Mouse (Mus musculus) embryonic stem cell, embryonic (primary cell): ENCODE results near the gene Syne2.

ENCODE experiments used
- CTCF ChIA-PET, 4 experiments: fragments of 300-600 bp in 2 of 4; fragments of 350-600 bp in 2 of 4; sonication (Branson Sonifier 250); formaldehyde crosslinking; loops; one replicate each; lab custom pipeline; 2022; ENCODE audit warnings: inconsistent platforms in 2 of 4; lab: Charles Lee
- POLR2A ChIA-PET, 4 experiments: fragments of 300-600 bp in 2 of 4; fragments of 350-600 bp in 2 of 4; sonication (Branson Sonifier 250); formaldehyde crosslinking; loops; one replicate each; lab custom pipeline; 2022; ENCODE audit warnings: antibody characterized with exemption in 4 of 4, inconsistent platforms in 1 of 4; lab: Charles Lee

The Syne2 gene

GRCm38 (mm10) chr12:75891206-75891605 is 73.3 kb downstream of the Syne2 start:
- CTCF ChIA-PET: no interaction called here

DNA sequence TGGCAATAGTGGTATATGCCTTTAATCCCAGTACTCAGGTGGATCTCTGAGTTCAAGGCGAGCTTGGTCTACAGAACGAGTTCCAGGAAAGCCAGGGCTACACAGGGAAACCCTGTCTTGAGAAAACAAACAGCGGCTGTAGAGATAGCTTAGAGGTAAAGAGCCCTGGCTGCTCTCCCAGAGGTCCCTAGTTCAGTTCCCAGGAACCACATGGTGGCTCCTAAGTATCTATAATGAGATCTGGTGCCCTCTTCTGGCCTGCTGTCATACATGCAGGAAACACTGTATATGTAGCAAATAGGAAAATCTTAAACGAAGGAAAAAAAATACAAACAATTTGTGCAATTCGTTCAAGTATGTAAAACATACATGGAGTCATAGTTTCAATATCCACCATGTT is 75.5 kb downstream of the Syne2 start:
- ChIA-PET CTCF (interaction anchor here in 2 of 4 experiments (0.9 to 2.6 kb wide), 9 partner anchors 15 to 448 kb away, joined by 3 to 13 read pairs (median 3); partner anchors contain the start of gene Esr2 (in 1 of the 2)), POLR2A (interaction anchor here in 1 of 4 experiments (1.1 kb wide), 1 partner anchor 74 kb away, joined by 5 read pairs; no protein-coding TSS in a partner anchor)

More at GRCm38 (mm10) chr12:75891206-75891605, 73.3 kb downstream of the Syne2 start:
- POLR2A ChIA-PET: no interaction called here

DNA sequence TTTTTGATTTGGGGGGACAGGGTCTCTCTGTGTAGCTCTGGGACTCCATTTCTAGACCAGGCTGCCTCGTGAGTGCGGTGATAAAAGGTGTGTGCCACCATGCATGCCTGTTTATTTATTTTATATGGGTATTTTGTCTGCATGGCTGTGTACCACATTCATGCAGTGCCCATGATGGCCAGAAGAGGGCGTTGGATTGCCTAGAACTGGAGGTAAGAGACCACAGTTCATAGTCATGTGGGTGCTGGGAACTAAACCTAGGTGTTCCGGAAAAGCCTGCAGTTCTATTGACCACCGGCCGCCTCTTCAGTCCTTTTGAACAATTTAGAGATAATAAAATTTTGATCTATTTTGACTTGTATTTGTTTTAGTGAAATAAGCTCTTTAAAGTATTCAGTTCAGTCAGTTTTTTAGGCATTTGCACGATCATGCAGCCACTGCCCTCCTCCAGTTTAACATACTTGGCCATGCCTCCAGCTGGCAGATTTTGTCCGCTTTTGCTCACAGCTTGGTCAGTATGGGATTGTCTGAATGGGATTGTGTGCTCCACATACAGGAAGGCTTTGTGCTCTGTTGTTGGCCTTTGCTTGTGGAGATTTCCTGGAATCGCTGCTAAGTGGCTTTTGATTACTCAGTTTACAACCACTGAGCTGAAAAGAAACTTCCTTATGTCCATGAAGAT is 76.5 kb downstream of the Syne2 start:
- CTCF ChIA-PET: interaction anchor here (0.6 to 2.6 kb wide), 17 partner anchors 16 to 447 kb away, joined by 3 to 13 read pairs (median 3); partner anchors contain the start of gene Esr2 (in 1 of the 4)

GRCm38 (mm10) chr12:75894998-75895331 is 77.0 kb downstream of the Syne2 start:
- ChIA-PET CTCF (interaction anchor here (0.6 to 2.6 kb wide), 11 partner anchors 16 to 301 kb away, joined by 3 to 13 read pairs (median 3); no protein-coding TSS in a partner anchor), POLR2A (interaction anchor here in 1 of 4 experiments (0.7 kb wide), 1 partner anchor 23 kb away, joined by 3 read pairs; no protein-coding TSS in a partner anchor)

More for the DNA sequence above, 76.5 kb downstream of the Syne2 start:
- POLR2A ChIA-PET: interaction anchor here in 1 of 4 experiments (0.7 to 1.1 kb wide), 2 partner anchors 23 to 75 kb away, joined by 3 to 5 read pairs; no protein-coding TSS in a partner anchor

GRCm38 (mm10) chr12:75897793-75898192 is 79.9 kb downstream of the Syne2 start:
- ChIA-PET POLR2A (no interaction called here), CTCF (no interaction called here)

DNA sequence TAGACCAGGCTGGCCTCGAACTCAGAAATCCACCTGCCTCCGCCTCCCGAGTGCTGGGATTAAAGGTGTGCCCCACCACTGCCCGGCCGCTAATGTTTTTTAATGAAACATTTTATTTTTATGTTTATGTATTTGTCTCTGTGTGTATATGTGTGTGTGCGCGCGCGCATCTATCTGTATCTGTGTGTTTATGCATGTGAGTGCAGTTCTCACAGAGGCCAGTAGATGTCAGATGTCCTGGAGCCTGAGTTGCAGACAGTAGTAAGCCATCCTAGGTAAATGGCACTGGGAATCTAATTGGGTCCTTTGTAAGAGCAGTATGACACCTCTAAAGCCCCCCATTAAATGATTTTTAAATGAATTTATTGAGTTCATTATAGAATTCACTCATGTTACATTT is 83.8 kb downstream of the Syne2 start:
- ChIA-PET CTCF (no interaction called here), POLR2A (no interaction called here)

DNA sequence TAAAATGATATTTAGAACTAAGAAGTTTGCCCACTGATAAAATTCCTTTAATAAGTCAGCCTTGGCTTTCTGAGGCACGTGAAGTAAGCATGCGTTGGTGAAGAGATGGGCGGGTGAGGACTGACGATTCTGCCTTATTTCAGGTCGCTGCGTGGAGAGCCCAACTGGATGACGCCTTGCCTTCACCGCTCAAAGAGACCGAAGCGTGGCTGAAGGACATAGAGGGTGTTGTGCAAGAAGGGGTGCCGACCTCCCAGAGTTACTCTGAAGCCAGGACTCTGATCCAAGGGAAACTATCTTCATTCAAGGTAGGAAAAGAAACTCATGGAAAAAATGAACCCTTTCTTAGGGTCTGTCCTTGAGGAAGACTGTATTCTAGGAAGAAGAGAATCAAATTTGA is 86.1 kb downstream of the Syne2 start:
- ChIA-PET POLR2A (no interaction called here), CTCF (no interaction called here)

DNA sequence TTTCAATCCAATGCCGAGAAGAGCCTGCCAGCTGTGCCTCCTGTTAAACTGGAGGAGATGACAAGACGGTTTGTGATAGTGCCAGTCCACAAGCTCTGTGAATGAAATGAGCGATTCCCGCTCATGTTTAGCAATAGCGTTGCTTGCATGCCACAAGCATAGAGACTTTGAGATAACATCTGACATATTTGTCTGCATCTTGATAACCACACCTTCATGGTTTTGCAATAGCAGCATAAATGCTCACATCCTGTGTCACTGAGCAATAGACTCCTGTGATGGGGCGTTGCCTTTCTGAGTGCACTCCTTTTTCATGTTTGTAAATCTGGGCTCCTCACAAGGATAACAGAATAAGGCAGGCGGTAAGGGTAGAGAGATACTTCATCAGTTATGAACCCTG is 87.4 kb downstream of the Syne2 start:
- CTCF ChIA-PET: no interaction called here
- POLR2A ChIA-PET: no interaction called here

DNA sequence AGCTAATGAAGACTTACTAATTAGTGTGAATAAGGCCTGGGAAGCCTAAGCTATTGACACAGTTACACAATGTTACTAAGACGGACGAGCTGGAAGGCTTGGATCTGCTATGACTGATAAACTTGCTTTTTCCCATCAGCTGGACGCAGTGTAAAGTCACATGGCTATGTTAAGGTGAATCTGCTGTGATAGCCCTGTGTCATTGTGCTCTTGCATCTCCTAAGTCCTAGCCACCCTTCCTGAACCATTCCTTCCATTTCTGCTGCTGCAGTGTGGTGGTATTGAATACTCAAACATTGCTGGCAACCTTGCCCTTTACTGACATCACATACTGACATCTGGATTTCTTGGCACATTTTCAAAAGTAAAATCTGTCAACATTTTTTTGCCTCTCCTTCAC is 90.5 kb downstream of the Syne2 start:
- ChIA-PET POLR2A (no interaction called here), CTCF (no interaction called here)

DNA sequence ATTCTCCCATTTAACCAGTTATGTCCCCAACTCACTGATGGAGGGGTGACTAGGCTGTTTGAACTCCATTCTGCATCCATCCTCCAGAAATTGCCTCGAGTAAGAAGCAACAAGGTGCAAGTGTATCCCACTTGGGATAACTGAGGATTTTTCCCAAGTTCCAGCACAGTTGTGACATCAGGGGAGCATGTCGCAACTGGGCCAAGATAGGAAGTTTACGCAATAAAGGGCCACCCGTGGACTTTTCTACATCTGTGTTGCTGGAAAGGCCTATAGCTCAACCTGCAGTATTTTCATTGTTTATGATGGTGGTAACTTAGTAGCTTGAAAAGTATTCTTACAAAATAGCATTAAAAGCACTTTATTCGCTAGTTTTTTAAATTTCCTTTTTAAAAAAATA is 97.8 kb downstream of the Syne2 start:
- POLR2A ChIA-PET: interaction anchor here in 1 of 4 experiments (1.4 kb wide), 1 partner anchor 10 kb away, joined by 3 read pairs; no protein-coding TSS in a partner anchor

DNA sequence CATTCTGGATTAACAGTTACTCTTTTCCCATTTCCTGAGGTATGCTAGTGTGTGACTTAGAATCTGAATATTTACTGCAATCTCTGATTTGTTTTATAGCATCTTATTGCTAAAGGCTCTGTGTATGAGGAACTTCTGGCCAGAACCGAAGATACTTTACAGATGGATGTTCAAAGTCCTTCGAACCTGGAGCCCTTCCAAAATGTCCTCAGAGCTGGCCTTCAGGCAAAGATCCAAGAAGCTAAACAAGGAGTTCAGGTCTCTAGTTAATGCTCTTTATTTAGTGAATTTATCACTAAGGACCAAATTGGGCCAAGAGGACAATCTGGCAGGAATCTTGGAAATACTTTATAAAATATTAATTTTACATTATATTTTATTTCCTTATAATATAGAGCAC is 100.5 kb downstream of the Syne2 start:
- ChIA-PET POLR2A (interaction anchor here in 2 of 4 experiments (0.9 to 1.3 kb wide), 2 partner anchors 9 to 33 kb away, joined by 3 to 4 read pairs; no protein-coding TSS in a partner anchor), CTCF (interaction anchor here (0.5 to 1.6 kb wide), 16 partner anchors 24 to 577 kb away, joined by 3 to 13 read pairs (median 4); no protein-coding TSS in a partner anchor)

More for the DNA sequence above, 97.8 kb downstream of the Syne2 start:
- CTCF ChIA-PET: no interaction called here

DNA sequence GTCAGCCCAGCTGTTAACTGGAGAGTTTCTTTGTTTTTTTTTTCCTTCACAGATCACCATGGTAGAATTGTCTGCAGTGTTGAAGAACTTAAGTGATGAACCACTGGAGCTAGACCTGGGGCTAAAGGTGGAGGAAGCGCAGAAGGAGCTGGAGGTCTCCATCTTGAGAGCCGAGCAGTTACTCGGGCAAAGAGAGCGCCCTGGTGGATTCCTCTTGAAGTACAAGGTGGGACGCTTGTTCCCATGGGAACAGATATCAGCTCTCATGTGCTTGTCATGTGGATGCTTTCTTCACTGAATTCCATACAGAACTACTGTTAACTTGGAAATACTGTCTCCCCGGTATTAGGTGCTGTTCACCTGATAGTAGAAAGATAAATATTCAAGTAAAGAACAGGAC is 101.0 kb downstream of the Syne2 start:
- ChIA-PET POLR2A (interaction anchor here (0.7 to 1.3 kb wide), 4 partner anchors 9 to 114 kb away, joined by 3 to 4 read pairs (median 3); no protein-coding TSS in a partner anchor), CTCF (interaction anchor here (0.5 to 1.6 kb wide), 19 partner anchors 24 to 577 kb away, joined by 3 to 13 read pairs (median 4); no protein-coding TSS in a partner anchor)

GRCm38 (mm10) chr12:75922900-75923299 is 105.0 kb downstream of the Syne2 start:
- ChIA-PET POLR2A (no interaction called here), CTCF (interaction anchor here in 1 of 4 experiments (0.6 kb wide), 1 partner anchor 214 kb away, joined by 3 read pairs; no protein-coding TSS in a partner anchor)

DNA sequence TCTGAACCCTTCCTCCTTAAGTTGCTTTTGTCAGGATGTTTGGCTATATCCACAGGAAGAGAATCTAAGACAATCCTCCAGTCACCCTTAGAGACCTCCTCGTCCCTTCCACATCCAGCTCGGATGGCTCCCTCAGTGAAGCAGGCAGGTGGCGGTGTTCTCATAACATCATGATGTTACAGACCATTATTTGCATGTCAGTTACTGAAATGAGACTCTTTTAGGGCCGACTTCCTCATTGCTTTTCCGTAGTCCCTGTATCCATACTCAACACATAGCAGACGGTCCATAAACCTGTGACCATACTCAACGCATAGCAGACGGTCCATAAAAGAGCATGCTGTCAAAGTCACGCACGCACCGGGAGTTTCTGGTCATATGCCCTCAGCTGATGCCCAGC is 106.9 kb downstream of the Syne2 start:
- ChIA-PET CTCF (interaction anchor here in 3 of 4 experiments (0.6 to 1.4 kb wide), 3 partner anchors 31 to 1206 kb away, joined by 3 read pairs; no protein-coding TSS in a partner anchor), POLR2A (no interaction called here)

DNA sequence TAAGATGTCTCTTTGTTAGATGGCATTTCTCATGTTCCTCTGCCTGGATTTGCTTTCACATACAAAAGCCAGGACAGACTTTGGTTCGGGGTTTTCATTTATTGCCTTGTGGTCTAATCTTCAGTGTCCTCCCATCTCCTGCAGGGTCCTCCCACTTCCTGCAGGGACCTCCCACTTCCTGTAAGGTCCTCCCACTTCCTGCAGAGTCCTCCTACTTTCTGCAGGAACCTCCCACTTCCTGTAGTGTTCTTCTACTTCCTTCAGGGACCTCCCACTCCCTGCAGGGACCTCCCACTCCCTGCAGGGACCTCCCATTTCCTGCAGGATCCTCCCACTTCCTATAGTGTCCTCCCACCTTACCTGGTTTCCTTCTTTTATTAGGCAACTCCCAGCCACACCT is 109.7 kb downstream of the Syne2 start:
- ChIA-PET POLR2A (interaction anchor here in 1 of 4 experiments (1.0 kb wide), 1 partner anchor 9 kb away, joined by 4 read pairs; no protein-coding TSS in a partner anchor), CTCF (interaction anchor here in 1 of 4 experiments (0.6 kb wide), 1 partner anchor 14 kb away, joined by 3 read pairs; no protein-coding TSS in a partner anchor)

- ChIA-PET POLR2A (no interaction called here), CTCF (interaction anchor here in 1 of 4 experiments (1.0 kb wide), 1 partner anchor 18 kb away, joined by 3 read pairs; no protein-coding TSS in a partner anchor)
Observed at GRCm38 (mm10) chr12:75933561-75933960, 115.6 kb downstream of the Syne2 start.

DNA sequence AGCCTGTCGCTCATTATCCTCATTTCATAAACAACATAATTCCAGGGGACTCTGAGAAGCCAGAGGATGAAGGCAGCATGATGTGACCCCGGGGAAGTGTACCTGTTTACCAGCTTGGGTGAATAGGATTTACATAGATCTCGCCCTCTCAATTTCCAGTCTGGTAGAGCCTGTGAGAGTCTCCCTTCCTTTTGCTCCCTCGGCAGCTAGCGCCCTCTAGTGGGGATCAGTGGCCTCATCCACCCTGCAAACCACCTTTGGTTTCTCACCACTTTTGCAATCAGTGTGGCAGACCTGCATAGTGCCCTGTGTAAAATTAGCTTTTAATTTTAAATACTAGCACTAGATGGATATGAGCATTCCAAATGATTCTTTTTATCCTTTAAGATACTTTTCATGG is 133.4 kb downstream of the Syne2 start:
- CTCF ChIA-PET: interaction anchor here (0.5 to 2.0 kb wide), 12 partner anchors 15 to 284 kb away, joined by 3 to 7 read pairs (median 3); no protein-coding TSS in a partner anchor
- POLR2A ChIA-PET: interaction anchor here in 1 of 4 experiments (0.8 to 0.9 kb wide), 2 partner anchors 32 to 226 kb away, joined by 3 read pairs; partner anchors contain the start of gene Esr2

DNA sequence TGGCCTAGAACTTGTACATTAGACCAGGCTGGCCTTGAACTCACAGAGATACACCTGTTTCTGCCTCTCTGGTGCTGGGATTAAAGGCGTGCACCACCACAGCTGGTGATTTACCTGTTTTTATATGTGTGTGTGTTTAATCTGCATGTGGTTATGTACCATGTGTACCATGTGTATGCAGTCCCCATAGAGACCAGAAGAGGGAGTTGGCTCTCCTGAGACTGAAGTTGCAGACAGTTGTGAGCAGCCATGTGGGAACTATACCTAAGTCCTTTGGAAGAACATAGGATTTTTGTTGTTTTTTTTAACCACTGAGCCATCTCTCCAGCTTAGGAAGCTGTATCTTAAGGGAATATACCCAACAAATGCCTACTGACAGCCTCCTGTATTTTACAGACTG is 134.1 kb downstream of the Syne2 start:
- POLR2A ChIA-PET: interaction anchor here in 1 of 4 experiments (0.9 kb wide), 1 partner anchor 225 kb away, joined by 3 read pairs; the partner anchor contains the start of gene Esr2
- CTCF ChIA-PET: interaction anchor here (0.6 to 2.0 kb wide), 10 partner anchors 17 to 244 kb away, joined by 3 to 7 read pairs (median 4); no protein-coding TSS in a partner anchor
